Mouse (Mus musculus) spleen, postnatal 14 days (tissue): Measurements from ENCODE around the gene Cchcr1.
"Not testable (repeated sequence)": the region's sequence is repeated elsewhere in the genome, so short reads cannot be mapped to it uniquely, and the experiment has no call there.

ENCODE experiments used
- DNase-seq, 2 experiments: peaks; one replicate each; pipeline ENCODE4 v3.0.0; 2021 to 2022; ENCODE audit warnings: low spot score in 2 of 2

The Cchcr1 gene

GRCm38 (mm10) chr17:35516652-35517500, at the start of gene Cchcr1, which contains the start of gene Tcf19:
Gene Cchcr1, plus strand, starts transcription at chr17:35517100.
Gene Tcf19, minus strand, starts transcription at chr17:35516824.
- DNase-seq = peak; percentile 90 to 91

GRCm38 (mm10) chr17:35468936-35469335, 48.0 kb upstream of the Cchcr1 start:
- not testable (repeated sequence) for DNase-seq

GRCm38 (mm10) chr17:35469842-35470751, 46.8 kb upstream of the Cchcr1 start, which contains the start of gene H2-Q10:
Gene H2-Q10, plus strand, starts transcription at chr17:35470089.
- DNase-seq = no peak

GRCm38 (mm10) chr17:35484066-35484465, 32.8 kb upstream of the Cchcr1 start:
- peak in 1 of 2 experiments; percentile 47 for DNase-seq

GRCm38 (mm10) chr17:35485702-35486101, 31.2 kb upstream of the Cchcr1 start:
- DNase-seq = no peak

- no peak for DNase-seq
These were observed 30.2 kb upstream of the Cchcr1 start for GRCm38 (mm10) chr17:35486726-35487125.

GRCm38 (mm10) chr17:35488041-35488440, 28.9 kb upstream of the Cchcr1 start:
- no peak for DNase-seq

- no peak for DNase-seq
These were observed 26.6 kb upstream of the Cchcr1 start for GRCm38 (mm10) chr17:35490320-35490719.

- no peak for DNase-seq
These were observed 19.8 kb upstream of the Cchcr1 start for GRCm38 (mm10) chr17:35497124-35497523.

GRCm38 (mm10) chr17:35502226-35502625, 14.7 kb upstream of the Cchcr1 start:
- DNase-seq = no peak

- no peak for DNase-seq
These were observed 14.1 kb upstream of the Cchcr1 start for GRCm38 (mm10) chr17:35502762-35503161.

GRCm38 (mm10) chr17:35503849-35504248, 13.1 kb upstream of the Cchcr1 start:
- no peak for DNase-seq

- no peak for DNase-seq
These were observed 12.0 kb upstream of the Cchcr1 start for GRCm38 (mm10) chr17:35504628-35505481.

- no peak for DNase-seq
These were observed 11.1 kb upstream of the Cchcr1 start, which contains the start of gene Pou5f1 for GRCm38 (mm10) chr17:35505776-35506175. Gene Pou5f1, plus strand, starts transcription at chr17:35506018.

GRCm38 (mm10) chr17:35506881-35507280, 10.0 kb upstream of the Cchcr1 start:
- no peak for DNase-seq

- DNase-seq = no peak
These were observed 9.2 kb upstream of the Cchcr1 start for GRCm38 (mm10) chr17:35507556-35508260.

- not testable (repeated sequence) for DNase-seq
These were observed 8.6 kb upstream of the Cchcr1 start for GRCm38 (mm10) chr17:35508279-35508678.

- peak in 1 of 2 experiments; percentile 31 for DNase-seq
These were observed 7.6 kb upstream of the Cchcr1 start for GRCm38 (mm10) chr17:35509284-35509683.

- DNase-seq = no peak
These were observed 3.8 kb upstream of the Cchcr1 start for GRCm38 (mm10) chr17:35512916-35513626.

- DNase-seq = peak; percentile 69 to 81
These were observed 3.0 kb upstream of the Cchcr1 start for GRCm38 (mm10) chr17:35513886-35514285.
